Mouse (Mus musculus): ENCODE measurements around the gene Pim3.

Pim3 gene

GRCm38 (mm10) chr15:88877021-88877400 is 15.0 kb downstream of the Pim3 start:
- no peak for DNase-seq (ENCODE audit: low read depth in 1 of 2, low spot score in 2 of 2)

DNA sequence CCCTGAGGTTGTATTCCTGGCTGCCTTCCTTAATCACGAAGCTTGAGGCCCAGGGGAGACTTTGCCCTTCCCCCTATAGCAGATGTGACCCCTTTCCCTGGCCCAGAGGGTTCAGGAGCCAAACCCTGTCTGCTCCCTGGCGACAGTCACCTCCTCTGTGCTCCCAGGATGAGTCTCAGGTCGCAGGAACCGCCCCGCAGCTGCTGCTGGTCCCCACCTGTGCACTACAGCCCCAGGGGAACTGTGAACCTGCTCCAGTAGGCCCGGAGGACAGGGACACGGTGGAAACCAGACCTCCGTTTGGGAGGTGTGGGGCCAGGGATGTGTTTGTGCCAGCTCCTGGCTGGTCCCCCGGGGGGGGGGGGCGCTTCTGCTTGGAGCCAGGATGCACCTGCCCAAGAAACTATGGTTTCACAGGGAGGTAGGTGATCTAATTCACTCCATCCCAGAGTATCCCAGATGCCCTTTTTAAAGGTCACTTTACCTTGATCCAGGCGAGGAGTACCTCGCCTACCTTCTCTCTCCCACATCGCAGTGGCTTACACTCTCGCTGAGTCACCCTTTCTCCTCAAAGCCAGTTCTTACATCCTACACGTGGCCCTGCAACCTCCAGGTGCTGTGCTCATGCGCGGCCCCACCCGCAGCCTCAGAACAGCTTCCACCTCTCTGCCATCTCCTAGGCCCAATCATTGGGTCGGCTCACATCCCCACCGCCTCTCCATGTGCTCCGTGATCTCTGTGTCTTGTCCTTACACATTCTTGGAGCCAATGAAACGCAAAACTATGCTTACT is 19.5 kb downstream of the Pim3 start:
- DNase-seq (ENCODE audit: low read depth in 1 of 2, low spot score in 2 of 2), result no peak

GRCm38 (mm10) chr15:88882851-88883250 is 20.9 kb downstream of the Pim3 start:
- no peak for DNase-seq (ENCODE audit: low read depth in 1 of 2, low spot score in 2 of 2)

DNA sequence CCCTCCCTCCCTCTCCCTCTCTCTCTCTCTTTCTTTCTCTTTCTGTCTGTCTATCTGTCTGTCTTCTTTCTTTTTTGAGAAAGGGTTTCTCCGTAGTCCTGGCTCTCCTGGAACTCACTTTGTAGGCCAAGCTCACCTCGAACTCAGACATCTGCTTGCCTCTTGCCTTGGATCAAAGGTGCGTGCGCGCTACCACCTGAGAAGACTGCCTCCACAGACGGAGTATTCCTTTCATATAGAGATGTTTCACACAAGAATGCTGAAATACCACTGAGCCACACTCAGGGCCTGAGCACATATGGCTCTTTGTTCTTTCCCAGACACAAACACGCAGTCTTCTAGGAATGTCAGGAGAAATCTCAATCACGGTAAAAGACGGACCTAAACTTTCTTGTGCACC is 21.4 kb downstream of the Pim3 start:
- no peak for DNase-seq (ENCODE audit: low read depth in 1 of 2, low spot score in 2 of 2)

- no peak for DNase-seq (ENCODE audit: low read depth in 1 of 2, low spot score in 2 of 2)
These were observed 23.4 kb downstream of the Pim3 start for GRCm38 (mm10) chr15:88885376-88885775.

GRCm38 (mm10) chr15:88889032-88889431 is 27.0 kb downstream of the Pim3 start:
- DNase-seq (ENCODE audit: low read depth in 1 of 2, low spot score in 2 of 2), result no peak

DNA sequence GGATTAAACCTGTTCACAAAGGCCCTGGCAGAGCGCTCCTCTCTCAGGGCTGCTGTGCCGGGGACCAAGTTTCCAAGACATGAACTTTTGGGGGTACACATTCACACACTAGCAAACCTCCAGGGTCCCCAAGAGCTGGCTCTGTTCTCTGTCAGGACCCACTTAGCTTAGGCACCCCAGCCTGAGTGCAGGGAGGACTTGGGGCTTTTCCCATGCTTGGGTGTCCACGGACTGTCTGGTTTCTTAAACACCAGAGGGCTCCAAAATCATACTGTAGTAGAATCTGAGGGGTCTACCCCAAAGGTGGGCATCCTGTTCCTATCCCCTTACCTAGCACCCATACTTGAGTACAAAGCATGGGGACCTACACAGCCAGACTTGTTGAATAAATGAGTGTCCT is 28.0 kb downstream of the Pim3 start:
- no peak for DNase-seq (ENCODE audit: low read depth in 1 of 2, low spot score in 2 of 2)

DNA sequence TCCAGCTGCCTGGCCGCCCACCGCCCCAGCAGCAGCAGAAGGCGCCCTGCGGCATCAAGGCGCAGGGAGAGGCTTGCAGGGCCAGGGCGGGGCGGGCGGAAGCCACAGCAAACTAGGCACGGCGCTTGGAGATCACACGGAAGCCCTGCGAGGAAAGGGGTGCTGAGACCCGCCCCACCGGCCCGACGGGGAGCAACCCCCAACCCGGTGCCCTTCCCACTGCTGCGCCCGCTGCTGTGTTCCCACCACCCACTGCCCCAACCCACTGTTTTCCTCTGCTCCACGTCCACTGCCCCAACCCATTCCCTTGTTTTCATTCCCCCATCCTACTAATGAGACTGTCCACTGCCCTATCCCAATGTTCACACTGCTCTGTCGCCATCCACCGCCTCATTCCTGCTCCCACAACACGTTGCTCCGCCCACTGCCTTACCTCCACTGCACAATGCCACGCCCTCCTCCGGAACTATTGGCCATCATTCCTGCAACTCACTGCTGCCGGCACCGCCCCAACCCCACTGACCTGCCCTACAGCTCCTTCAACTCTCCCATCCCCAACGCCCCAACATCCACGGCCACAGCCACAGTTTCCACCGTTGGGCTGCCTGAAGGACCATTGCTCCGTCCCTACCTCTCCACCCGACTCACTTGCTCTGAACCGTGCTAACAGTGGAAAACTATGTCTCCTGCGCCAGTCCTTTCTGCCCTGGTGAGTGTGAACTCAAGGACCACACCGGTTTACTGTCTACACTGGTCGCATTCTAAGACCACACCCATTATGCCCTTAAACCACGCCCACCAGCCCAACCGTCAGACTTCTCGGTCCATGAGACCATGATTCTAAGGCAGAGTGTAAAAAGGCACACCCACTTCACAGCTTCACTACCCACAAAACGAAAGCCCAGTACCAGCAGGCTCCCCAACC is 29.0 kb downstream of the Pim3 start:
- no peak for DNase-seq (ENCODE audit: low read depth in 1 of 2, low spot score in 2 of 2)

- DNase-seq (ENCODE audit: low read depth in 1 of 2, low spot score in 2 of 2), result no peak
These were observed 29.7 kb downstream of the Pim3 start for GRCm38 (mm10) chr15:88891676-88892040.

DNA sequence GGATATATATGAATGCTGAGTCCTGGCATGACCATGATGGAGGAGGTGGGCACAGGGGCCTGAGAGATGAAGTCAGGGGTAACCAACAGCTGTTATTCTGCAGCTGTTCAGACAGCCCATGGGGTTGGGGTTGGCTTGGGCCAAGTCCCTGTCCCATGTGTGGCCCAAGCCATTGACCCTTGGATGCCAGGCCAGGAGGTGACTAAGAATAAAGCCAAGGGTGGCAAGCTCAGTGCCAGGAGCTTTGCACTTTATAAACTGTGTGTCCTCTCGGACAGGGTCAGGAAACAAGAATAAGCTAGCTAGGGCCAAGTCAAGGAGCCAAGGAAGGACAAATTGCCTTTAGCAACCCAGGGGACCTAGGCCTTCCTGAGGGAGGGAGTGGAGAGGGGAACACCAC is 30.3 kb downstream of the Pim3 start:
- DNase-seq (ENCODE audit: low read depth in 1 of 2, low spot score in 2 of 2), result no peak

DNA sequence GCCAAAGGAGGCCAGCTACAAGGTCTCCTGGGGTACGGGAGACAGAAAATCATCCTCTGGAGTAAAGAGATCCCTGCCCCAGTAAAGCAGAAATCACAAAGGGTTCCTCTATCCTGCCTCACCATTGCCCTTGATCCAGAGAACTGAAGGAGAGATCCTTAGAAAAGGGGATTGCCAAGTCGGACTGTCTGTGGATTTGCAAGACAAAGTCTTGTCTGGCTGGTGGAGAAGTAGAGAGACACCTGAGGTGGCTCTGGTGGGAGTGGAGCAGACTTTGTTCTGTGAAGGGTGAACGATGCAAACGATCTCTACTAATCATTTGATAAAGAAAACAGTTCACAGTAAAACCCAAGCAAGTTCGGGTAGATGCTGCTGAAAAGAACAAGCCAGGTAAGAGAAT is 30.9 kb downstream of the Pim3 start:
- DNase-seq (ENCODE audit: low read depth in 1 of 2, low spot score in 2 of 2), result no peak

DNA sequence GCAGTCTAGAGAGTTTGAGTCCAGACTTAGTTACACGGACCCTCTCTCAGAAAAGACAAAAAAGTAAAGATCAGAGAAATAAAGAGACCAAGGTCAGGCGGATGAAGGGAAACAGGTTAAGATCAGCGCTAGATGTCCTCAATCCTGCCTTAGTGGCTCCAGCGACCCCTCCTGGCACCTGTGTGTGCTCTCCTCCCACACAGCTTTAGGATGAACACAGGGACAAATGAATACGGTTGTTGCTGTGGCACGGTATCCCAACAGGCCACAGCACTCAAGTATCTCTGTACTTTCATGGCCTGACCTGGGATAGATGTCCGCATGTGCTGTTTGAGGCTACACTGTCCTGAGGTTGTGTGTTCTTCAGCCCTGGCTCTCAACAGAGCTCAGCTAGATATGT is 33.1 kb downstream of the Pim3 start:
- no peak for DNase-seq (ENCODE audit: low read depth in 1 of 2, low spot score in 2 of 2)

DNA sequence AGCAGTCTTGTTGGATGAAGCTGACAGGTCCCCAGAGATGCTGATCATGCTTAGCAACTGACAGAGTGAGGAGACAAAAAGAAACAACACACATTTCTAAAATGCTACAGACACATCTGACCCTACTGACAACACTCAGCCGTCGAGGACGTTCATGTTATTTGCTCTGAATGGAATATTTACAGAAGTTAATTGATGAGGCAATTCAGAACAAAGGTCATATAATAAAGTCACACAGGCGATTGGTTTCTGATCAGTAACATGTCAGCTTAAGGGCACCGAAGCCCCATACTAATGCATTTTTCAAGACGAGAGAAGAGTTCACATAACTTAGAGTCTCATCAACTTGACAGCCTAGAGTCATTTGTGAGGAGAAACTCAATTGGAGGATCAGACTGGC is 33.9 kb downstream of the Pim3 start:
- DNase-seq (ENCODE audit: low read depth in 1 of 2, low spot score in 2 of 2), result no peak

DNA sequence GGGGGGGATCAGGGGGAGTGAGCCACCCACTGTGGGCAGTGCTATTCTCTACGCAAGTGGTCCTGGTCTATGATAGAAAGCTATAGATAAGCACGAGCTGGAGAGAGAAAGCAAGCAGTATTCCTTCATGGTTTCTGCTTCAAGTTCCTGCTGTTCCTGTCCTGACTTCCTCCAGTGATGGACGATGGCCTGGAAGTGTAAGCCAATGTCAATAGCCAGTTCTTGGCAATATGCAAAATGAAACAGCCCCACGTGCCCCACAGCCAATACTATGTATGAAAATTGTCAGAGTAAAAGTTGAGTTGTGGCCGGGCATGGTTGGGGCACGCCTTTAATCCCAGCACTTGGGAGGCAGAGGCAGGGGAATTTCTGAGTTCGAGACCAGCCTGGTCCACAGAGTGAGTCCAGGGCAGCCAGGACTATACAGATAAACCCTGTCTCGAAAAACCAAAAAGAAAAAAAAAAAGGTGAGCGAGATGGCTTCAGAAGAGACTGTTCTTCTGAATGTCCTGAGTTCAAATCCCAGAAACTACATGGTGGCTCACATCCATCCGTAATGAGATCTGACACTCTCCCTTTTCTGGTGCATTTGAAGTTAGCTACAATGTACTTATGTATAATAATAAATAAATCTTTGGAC is 34.5 kb downstream of the Pim3 start:
- no peak for DNase-seq (ENCODE audit: low read depth in 1 of 2, low spot score in 2 of 2)

- DNase-seq (ENCODE audit: low read depth in 1 of 2, low spot score in 2 of 2), result peak in 1 of 2 experiments; percentile 19
These were observed 40.4 kb downstream of the Pim3 start for GRCm38 (mm10) chr15:88902200-88902875.

- DNase-seq (ENCODE audit: low read depth in 1 of 2, low spot score in 2 of 2), result no peak
These were observed 41.1 kb downstream of the Pim3 start for GRCm38 (mm10) chr15:88903086-88903485.

DNA sequence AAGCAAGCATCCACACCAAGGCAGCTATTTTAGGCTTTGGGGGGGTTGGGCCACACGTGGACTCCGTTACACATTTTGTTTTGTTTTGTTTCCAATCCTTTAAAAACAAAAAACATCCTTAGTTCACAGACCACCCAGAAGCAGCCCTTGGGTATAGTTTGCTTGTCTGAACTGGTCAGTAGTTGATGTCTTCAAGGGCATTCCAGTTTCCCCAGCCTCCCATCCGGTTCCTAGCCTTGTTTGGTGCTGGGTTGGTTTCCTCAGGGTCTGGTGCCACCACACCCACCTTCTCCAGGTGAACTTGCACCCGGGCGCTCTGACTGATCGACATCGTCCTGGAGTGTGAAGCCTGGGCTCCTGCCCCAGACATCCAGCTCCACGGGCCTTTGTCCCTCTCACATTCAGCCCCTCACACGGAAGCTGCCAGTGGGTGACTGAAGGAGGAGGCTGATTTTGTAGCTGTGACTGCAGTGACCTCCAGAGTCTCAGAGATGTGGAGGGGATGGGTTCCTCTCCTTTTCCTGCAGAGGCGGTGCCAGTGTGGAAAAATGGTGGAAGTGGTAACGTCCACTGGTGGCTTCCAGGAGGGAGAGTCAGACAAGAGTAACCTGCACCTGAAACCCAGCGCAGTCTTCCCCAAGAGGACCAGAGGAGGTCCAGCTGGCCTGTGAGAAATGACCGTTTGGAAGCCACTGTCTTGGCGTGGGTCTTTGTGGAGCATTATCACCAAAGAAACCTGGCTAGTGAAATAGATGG is 42.2 kb downstream of the Pim3 start:
- no peak for DNase-seq (ENCODE audit: low read depth in 1 of 2, low spot score in 2 of 2)

DNA sequence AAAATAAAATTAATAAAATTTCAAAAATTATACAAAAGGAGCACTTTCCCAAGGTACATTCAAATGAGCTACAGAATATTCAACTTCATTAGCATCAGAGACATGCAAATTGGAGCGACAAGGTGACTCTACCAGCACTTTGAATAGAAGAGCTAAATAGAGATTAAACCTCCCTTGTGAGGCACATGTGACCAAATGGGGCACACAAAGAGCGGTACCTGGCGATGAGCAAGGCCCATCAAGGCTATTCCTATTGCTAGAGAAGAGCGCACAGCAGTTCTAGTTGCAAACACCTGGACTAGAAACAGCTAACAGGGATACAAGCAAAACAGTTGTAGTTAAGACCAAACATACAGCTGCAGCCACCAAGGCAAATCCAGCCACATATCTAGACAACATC is 44.4 kb downstream of the Pim3 start:
- DNase-seq (ENCODE audit: low read depth in 1 of 2, low spot score in 2 of 2), result no peak

- DNase-seq (ENCODE audit: low read depth in 1 of 2, low spot score in 2 of 2), result no peak
These were observed 53.1 kb downstream of the Pim3 start for GRCm38 (mm10) chr15:88915046-88915445.
